Mouse (Mus musculus) intestine, postnatal 0 days (tissue): ENCODE data around the gene Abcb8. TPM values are rescaled to one million over a fixed set of nuclear protein-coding genes. Genes with fewer than 3 reads are reported as not detected.
A peak's percentile ranks its signal among the peaks of the same experiment; 100 is the strongest.

Experiments
- ATAC-seq: fragments of 200-750 bp; cut with Nextera tagmentation; 2 replicates; pipeline ENCODE4 v1.8.0; 2017; ENCODE audit warnings: mild to moderate bottlenecking, moderate TSS enrichment, moderate library complexity
- H3K27ac ChIP-seq: fragments of 300-500 bp; sonication (generic); 2 replicates; pipeline ENCODE4 v1.5.1; 2014; ENCODE audit warnings: mild to moderate bottlenecking, low read depth, low read length, moderate library complexity
- H3K27me3 ChIP-seq: fragments of 300-500 bp; sonication (generic); replicated peaks from 2 replicates; pipeline ENCODE4 v1.6.1; 2014; ENCODE audit warnings: low read length, mixed read lengths; ENCODE audit not compliant: control insufficient read depth, insufficient read depth
- H3K36me3 ChIP-seq: fragments of 300-500 bp; sonication (generic); 2 replicates; pipeline ENCODE4 v1.6.1; 2014; ENCODE audit warnings: mild to moderate bottlenecking, moderate library complexity; ENCODE audit not compliant: control insufficient read depth, insufficient read depth
- H3K4me1 ChIP-seq: fragments of 300-500 bp; sonication (generic); replicated peaks from 2 replicates; pipeline ENCODE4 v1.6.1; 2014; ENCODE audit warnings: antibody characterized with exemption, low read length, mixed read lengths; ENCODE audit not compliant: control insufficient read depth, insufficient read depth
- H3K4me2 ChIP-seq: fragments of 300-500 bp; sonication (generic); replicated peaks from 2 replicates; pipeline ENCODE4 v1.6.1; 2014; ENCODE audit warnings: low read depth, mild to moderate bottlenecking, moderate library complexity
- H3K4me3 ChIP-seq: fragments of 300-500 bp; sonication (generic); 2 replicates; pipeline ENCODE4 v1.5.1; 2014; ENCODE audit warnings: low read depth, low read length
- H3K9ac ChIP-seq: fragments of 300-500 bp; sonication (generic); 2 replicates; pipeline ENCODE4 v1.6.1; 2014; ENCODE audit warnings: mild to moderate bottlenecking, low read depth, low read length
- H3K9me3 ChIP-seq: fragments of 300-500 bp; sonication (generic); 2 replicates; pipeline ENCODE4 v1.6.1; 2016; ENCODE audit warnings: mixed run types; ENCODE audit not compliant: control insufficient read depth
- CTCF ChIP-seq: sonication (generic); IDR thresholded peaks from 2 replicates; pipeline ENCODE4 v1.5.1; 2016; ENCODE audit warnings: low read depth, mild to moderate bottlenecking, control low read depth, antibody characterized with exemption, moderate library complexity
- WGBS: fragments of 180-500 bp; shearing (Covaris S2); extraction: QIAGEN DNeasy Blood & Tissue Kit; methylation state at CpG from one replicate; pipeline ENCODE4 v1.1.7; 2014; 5-methylcytosine and 5-hydroxymethylcytosine counted together
- polyA plus RNA-seq: library from polyadenylated mRNA; unstranded; fragments of >200 nt; fragmentation: Nextera tagmentation; extraction: Ambion mirVana; gene quantifications from 2 replicates; pipeline ENCODE4 v1.2.1, GENCODE M21; 2015

Abcb8 gene
- polyA plus RNA-seq, 1 experiment from 2014 or later = 40.4 TPM

- Histone ChIP-seq H3K4me1 (no peaks in the 10 kb centered on the region), H3K27ac (no peak overlapping the region), H3K36me3 (peaks cover 77% of the 10 kb centered on the region), H3K4me2 (no peak overlapping the region), H3K9me3 (no peaks in the 10 kb centered on the region), H3K27me3 (no peaks in the 10 kb centered on the region), H3K4me3 (no peak overlapping the region), H3K9ac (no peak overlapping the region)
- WGBS = 59% methylated on average over 3 of the region's 3 CpGs
- no peak for ATAC-seq
- TF ChIP-seq CTCF = no peak
Measured at GRCm38 (mm10) chr5:24405389-24405876, 12.0 kb downstream of the Abcb8 start.

GRCm38 (mm10) chr5:24408651-24409050 lies 15.2 kb downstream of the Abcb8 start:
- H3K4me3 ChIP-seq = no peak overlapping the region
- no peak overlapping the region for H3K27ac ChIP-seq
- H3K9me3 ChIP-seq = no peaks in the 10 kb centered on the region
- no peak for TF ChIP-seq CTCF
- H3K27me3 ChIP-seq = no peaks in the 10 kb centered on the region
- no peaks in the 10 kb centered on the region for H3K4me1 ChIP-seq
- no peak overlapping the region for H3K4me2 ChIP-seq
- 92% methylated on average over 13 of the region's 13 CpGs for WGBS
- peaks cover 50% of the 10 kb centered on the region for H3K36me3 ChIP-seq
- no peak overlapping the region for H3K9ac ChIP-seq
- no peak for ATAC-seq

GRCm38 (mm10) chr5:24409466-24409865 lies 16.0 kb downstream of the Abcb8 start:
- H3K4me3 ChIP-seq = no peak overlapping the region

DNA sequence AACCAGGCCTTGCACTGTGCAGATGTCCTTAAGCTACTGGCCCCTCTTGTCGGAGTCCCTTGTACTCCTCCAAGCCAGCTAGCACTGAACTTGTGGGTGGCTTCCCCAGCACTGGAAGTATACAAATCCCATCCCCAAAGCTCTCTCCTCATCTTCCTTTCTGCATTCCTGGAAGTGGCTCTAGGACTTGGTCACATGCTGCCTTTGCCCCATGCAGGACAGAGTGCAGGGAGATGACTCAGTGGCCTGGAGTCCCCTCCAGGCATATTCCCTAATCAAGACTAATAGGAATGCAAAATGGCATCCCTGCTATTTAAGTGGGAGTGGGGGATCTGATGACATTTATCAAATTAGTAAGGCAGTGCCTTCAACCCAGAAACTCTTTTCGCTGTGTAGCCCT lies 18.6 kb downstream of the Abcb8 start:
- no peak for TF ChIP-seq CTCF

More at GRCm38 (mm10) chr5:24409466-24409865, 16.0 kb downstream of the Abcb8 start:
- H3K9ac ChIP-seq = no peak overlapping the region
- no peak overlapping the region for H3K4me2 ChIP-seq
- H3K27ac ChIP-seq = no peak overlapping the region
- no peak for ATAC-seq
- no peak for TF ChIP-seq CTCF
- no peaks in the 10 kb centered on the region for H3K9me3 ChIP-seq
- H3K27me3 ChIP-seq = no peaks in the 10 kb centered on the region
- H3K36me3 ChIP-seq = peaks cover 43% of the 10 kb centered on the region; the same call in 1 of the 2 replicates
- no peaks in the 10 kb centered on the region for H3K4me1 ChIP-seq
- 68% methylated on average over 2 of the region's 2 CpGs for WGBS

GRCm38 (mm10) chr5:24413042-24413693 lies 19.7 kb downstream of the Abcb8 start, which contains the start of gene Asic3:
Gene Asic3 (plus strand): TSS chr5:24413392.
- ATAC-seq = peak; percentile 38; the same call in 1 of the 2 replicates

More for the DNA sequence above, 18.6 kb downstream of the Abcb8 start:
- H3K27ac ChIP-seq = no peak overlapping the region
- no peak overlapping the region for H3K4me3 ChIP-seq
- H3K4me2 ChIP-seq = no peak overlapping the region
- ATAC-seq = no peak
- H3K36me3 ChIP-seq = peaks cover 19% of the 10 kb centered on the region; the same call in 1 of the 2 replicates
- 74% methylated on average over 2 of the region's 2 CpGs for WGBS
- no peak overlapping the region for H3K9ac ChIP-seq
- no peaks in the 10 kb centered on the region for H3K27me3 ChIP-seq
- no peaks in the 10 kb centered on the region for H3K4me1 ChIP-seq
- H3K9me3 ChIP-seq = no peaks in the 10 kb centered on the region

GRCm38 (mm10) chr5:24413938-24414337 lies 20.5 kb downstream of the Abcb8 start:
- Histone ChIP-seq H3K4me2 (0 out of 2 replicates have a peak overlapping the region, but pooled peaks have one; percentile 45), H3K4me1 (no peaks in the 10 kb centered on the region), H3K9ac (no peak overlapping the region), H3K36me3 (peaks cover 12% of the 10 kb centered on the region; the same call in 1 of the 2 replicates), H3K27me3 (no peaks in the 10 kb centered on the region), H3K27ac (no peak overlapping the region), H3K4me3 (no peak overlapping the region), H3K9me3 (no peaks in the 10 kb centered on the region)
- ATAC-seq = no peak
- TF ChIP-seq CTCF = no peak
- WGBS = 80% methylated on average over 13 of the region's 13 CpGs

More at GRCm38 (mm10) chr5:24413042-24413693, 19.7 kb downstream of the Abcb8 start, which contains the start of gene Asic3:
- Histone ChIP-seq H3K27me3 (no peaks in the 10 kb centered on the region), H3K9me3 (no peaks in the 10 kb centered on the region), H3K36me3 (peaks cover 10% of the 10 kb centered on the region; the same call in 1 of the 2 replicates), H3K4me2 (peak within 1 kb of the TSS; percentile 45; the same call in 1 of the 2 replicates), H3K4me1 (no peaks in the 10 kb centered on the region), H3K4me3 (no peak within 1 kb of the TSS), H3K27ac (no peak within 1 kb of the TSS), H3K9ac (peak within 1 kb of the TSS; percentile 17; the same call in 1 of the 2 replicates)
- TF ChIP-seq CTCF = no peak
- 25% methylated on average over 11 of the region's 11 CpGs for WGBS
